Mouse (Mus musculus): ENCODE measurements around the gene Drd1.

GRCm38 (mm10) chr13:54035541-54035940, 20.0 kb downstream of the Drd1 start:
- TF ChIP-seq CTCF (IDR thresholded peaks at IDR 0.05; ENCODE audit: low read depth): peak; percentile 43
- TF ChIP-seq EP300 (IDR thresholded peaks at IDR 0.05; ENCODE audit: low read depth): no peak
